Mouse (Mus musculus): ENCODE results near the gene Adgrl2. TPM values are rescaled to one million over a fixed set of nuclear protein-coding genes. Genes with fewer than 3 reads are reported as not detected.

Adgrl2 gene
- total and polyA plus RNA-seq, 3 experiments: not detected

- no peak for DNase-seq (ENCODE audit: low read depth, low spot score)
- no peaks in the 10 kb centered on the region for H3K79me2 ChIP-seq (ENCODE audit: control insufficient read depth, insufficient read depth, low read length, poor library complexity)
- no peaks in the 10 kb centered on the region for H3K9me3 ChIP-seq (replicated peaks; ENCODE audit: insufficient read depth, low read length)
- no peaks in the 10 kb centered on the region for H3K36me3 ChIP-seq (ENCODE audit: control insufficient read depth in 1 of 2, insufficient read depth in 2 of 2, low read length in 2 of 2)
- TF ChIP-seq GABPA (IDR thresholded peaks at IDR 0.05; ENCODE audit: low read depth, low read length) (no peak), ZC3H11A (IDR thresholded peaks at IDR 0.05; ENCODE audit: low read depth, low read length) (no peak), RAD21 (IDR thresholded peaks at IDR 0.05; ENCODE audit: low read depth, low read length) (no peak), MAFK (IDR thresholded peaks at IDR 0.05; ENCODE audit: borderline replicate concordance, low read depth, low read length) (no peak), CHD1 (IDR thresholded peaks at IDR 0.05; ENCODE audit: low read depth, low read length) (no peak), SMC3 (IDR thresholded peaks at IDR 0.05; ENCODE audit: low read depth, low read length) (no peak), ZMIZ1 (IDR thresholded peaks at IDR 0.05; ENCODE audit: low read depth, low read length) (no peak), MYB (IDR thresholded peaks at IDR 0.05; ENCODE audit: low read depth, low read length) (no peak), MAZ (IDR thresholded peaks at IDR 0.05; ENCODE audit: low read depth, low read length) (no peak), USF1 (IDR thresholded peaks at IDR 0.05; ENCODE audit: low read depth, low read length) (no peak), POLR2AphosphoS2 (IDR thresholded peaks at IDR 0.05; ENCODE audit: low read length) (no peak), MAX (IDR thresholded peaks at IDR 0.05; ENCODE audit: low read length) (no peak), POLR2AphosphoS5 (IDR thresholded peaks at IDR 0.05; ENCODE audit: borderline replicate concordance, low read depth, low read length) (no peak), UBTF (IDR thresholded peaks at IDR 0.05; ENCODE audit: borderline replicate concordance, insufficient read depth, low read depth, low read length) (no peak)
- no peak overlapping the region for H3K9ac ChIP-seq (ENCODE audit: control insufficient read depth, low read depth, low read length, poor library complexity, severe bottlenecking)
- no peak overlapping the region for H3K27ac ChIP-seq (ENCODE audit: control insufficient read depth, low read depth, low read length)
- H3K4me3 ChIP-seq (ENCODE audit: control insufficient read depth in 1 of 2, insufficient read depth in 1 of 2, low read depth in 2 of 2, low read length in 2 of 2): no peak overlapping the region
- no peaks in the 10 kb centered on the region for H3K27me3 ChIP-seq (ENCODE audit: control insufficient read depth in 1 of 2, insufficient read depth in 2 of 2, low read length in 2 of 2)
- no peaks in the 10 kb centered on the region for H3K4me1 ChIP-seq (ENCODE audit: control insufficient read depth in 1 of 2, insufficient read depth in 2 of 2, low read length in 2 of 2)
Observed at GRCm38 (mm10) chr3:148988293-148988995, 1.9 kb downstream of the Adgrl2 start.

- no peak for TF ChIP-seq TCF12 (IDR thresholded peaks at IDR 0.05; ENCODE audit: low read depth, low read length)
- TF ChIP-seq ZC3H11A (IDR thresholded peaks at IDR 0.05; ENCODE audit: low read depth, low read length): no peak
- Histone ChIP-seq H3K9ac (ENCODE audit: control insufficient read depth, low read depth, low read length, poor library complexity, severe bottlenecking) (no peak overlapping the region), H3K27me3 (ENCODE audit: control insufficient read depth in 1 of 2, insufficient read depth in 2 of 2, low read length in 2 of 2) (no peaks in the 10 kb centered on the region), H3K79me2 (ENCODE audit: control insufficient read depth, insufficient read depth, low read length, poor library complexity) (no peaks in the 10 kb centered on the region), H3K4me3 (ENCODE audit: control insufficient read depth in 1 of 2, insufficient read depth in 1 of 2, low read depth in 2 of 2, low read length in 2 of 2) (no peak overlapping the region), H3K4me1 (ENCODE audit: control insufficient read depth in 1 of 2, insufficient read depth in 2 of 2, low read length in 2 of 2) (no peaks in the 10 kb centered on the region), H3K36me3 (ENCODE audit: control insufficient read depth in 1 of 2, insufficient read depth in 2 of 2, low read length in 2 of 2) (no peaks in the 10 kb centered on the region), H3K9me3 (replicated peaks; ENCODE audit: insufficient read depth, low read length) (no peaks in the 10 kb centered on the region), H3K27ac (ENCODE audit: control insufficient read depth, low read depth, low read length) (no peak overlapping the region)
- DNase-seq (ENCODE audit: low read depth, low spot score): no peak
Observed at GRCm38 (mm10) chr3:148987591-148988292, 2.6 kb downstream of the Adgrl2 start.

Measured in MEL (cell line).